Mouse (Mus musculus) kidney, adult 8-10 months (tissue): ENCODE measurements around the gene Serpinb9f.
"Not testable (repeated sequence)": the region's sequence is repeated elsewhere in the genome, so short reads cannot be mapped to it uniquely, and the experiment has no call there.

Experiments
- DNase-seq, 2 experiments: peaks; one replicate each; pipeline ENCODE4 v3.0.0; 2022

The Serpinb9f gene

DNA sequence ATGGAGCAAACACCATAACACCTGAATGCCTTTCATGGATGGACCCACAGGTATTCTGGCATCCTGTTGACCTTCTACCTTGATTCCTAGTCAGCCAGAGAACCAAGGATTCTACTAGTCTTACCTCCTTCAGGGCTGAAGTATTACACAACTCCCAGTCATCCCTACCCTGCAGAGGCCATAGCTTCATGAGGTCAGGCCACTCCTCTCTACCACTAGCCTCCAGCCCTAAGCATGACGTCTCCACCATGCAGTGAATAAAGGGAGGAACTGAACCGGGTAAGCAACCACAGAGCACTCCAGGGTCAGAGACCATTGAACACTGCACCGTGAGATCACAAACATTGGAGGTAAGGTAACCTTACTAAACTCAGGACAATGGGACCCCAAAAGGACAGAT is at the start of gene Serpinb9f:
TSS of gene Serpinb9f (plus strand) at position 301 of the 400 bp plus-strand sequence.
- DNase-seq, result not testable (repeated sequence)

DNA sequence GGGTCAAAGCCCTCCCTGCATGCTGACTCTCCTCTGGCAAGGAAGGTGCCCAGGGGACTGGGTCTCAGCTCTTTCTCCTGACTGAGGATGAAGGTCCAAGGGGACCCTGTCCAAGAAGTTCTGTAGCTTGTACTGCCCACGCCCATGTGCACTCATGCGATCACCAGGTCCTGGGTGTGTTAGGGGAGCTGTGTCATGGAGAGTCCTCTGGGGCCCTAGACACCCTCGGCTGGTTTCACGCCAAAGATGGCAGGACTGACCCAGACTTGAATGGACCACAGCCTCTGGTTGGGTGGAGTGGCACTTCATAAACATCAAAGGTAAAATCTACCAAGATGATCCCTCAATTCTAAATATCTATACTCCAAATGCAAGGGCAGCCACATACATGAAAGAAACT is 15.2 kb upstream of the Serpinb9f start:
- not testable (repeated sequence) for DNase-seq

DNA sequence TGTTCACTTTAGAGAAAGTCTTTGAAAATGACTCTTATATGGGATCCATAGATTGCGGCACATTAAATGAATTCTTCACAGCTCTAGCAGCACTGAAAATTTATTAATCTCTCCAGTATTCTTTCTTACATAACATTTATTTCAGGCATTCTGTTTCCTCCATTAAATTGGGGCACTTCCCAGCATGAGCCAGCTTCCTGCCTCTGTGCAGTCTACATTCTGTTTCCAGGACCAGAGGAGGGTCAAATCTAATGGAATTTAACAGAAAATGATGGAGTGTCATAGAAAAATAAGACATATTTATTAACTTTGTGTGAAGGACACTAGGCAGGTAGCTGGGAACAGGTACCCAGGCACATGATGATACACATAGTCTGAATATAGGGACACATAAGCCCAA is 32.8 kb downstream of the Serpinb9f start:
- not testable (repeated sequence) for DNase-seq
